19 mouse cellular contexts compared by ENCODE assay signal in the genomic region with DNA sequence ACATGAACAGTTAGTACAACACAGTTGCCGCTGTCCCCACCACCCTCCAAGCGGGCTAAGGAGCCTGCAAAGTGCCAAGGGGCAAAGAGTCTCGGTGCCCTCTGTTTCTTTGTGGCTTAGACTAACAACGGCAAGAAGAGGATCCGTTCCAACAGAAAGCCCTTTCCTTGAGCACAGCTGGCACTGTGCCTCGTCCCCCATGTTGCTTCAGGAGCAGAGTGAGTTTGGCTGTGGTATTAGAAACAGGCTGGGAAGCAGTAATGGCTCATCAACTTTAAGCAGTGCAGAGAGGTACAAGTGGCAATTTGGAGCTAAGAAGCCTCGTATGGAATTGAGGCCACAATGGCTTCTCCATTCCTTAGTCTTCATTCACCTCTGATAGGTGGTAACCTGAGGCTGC. TPM values are rescaled to one million over a fixed set of nuclear protein-coding genes. Genes with fewer than 3 reads are reported as not detected.
DNase-seq lines count a peak whose midpoint lies in the region; ATAC-seq and TF ChIP-seq lines count a peak whose summit lies in the region.
"Had no signal": no experiment of that assay in that cellular context is flagged by ENCODE, and none has a peak within 500 bp of the region (broad histone marks: within the 10 kb centered on the region; RNA-seq: fewer than 3 reads in every experiment).

No protein-coding gene starts in this region.

- no peaks in the 10 kb centered on the region for H3K4me1 ChIP-seq in cerebellum, adult 2 months (ENCODE audit: control insufficient read depth, insufficient read depth, low read length)
- no peaks in the 10 kb centered on the region for H3K4me1 ChIP-seq in hindbrain, postnatal 0 days (ENCODE audit: insufficient read depth, low read length)
- peaks cover 28% of the 10 kb centered on the region for H3K4me1 ChIP-seq in hindbrain, embryonic 10.5 days (replicated peaks)
- H3K4me1 ChIP-seq in midbrain, embryonic 14.5 days (ENCODE audit: control insufficient read depth, insufficient read depth, low read length) = no peaks in the 10 kb centered on the region; the same call in 1 of the 2 replicates
- peaks cover 25% of the 10 kb centered on the region for H3K4me1 ChIP-seq in midbrain, embryonic 10.5 days
- H3K4me1 ChIP-seq: limb, embryonic 15.5 days had no signal

- no peaks in the 10 kb centered on the region for H3K27me3 ChIP-seq in cerebellum, adult 2 months (ENCODE audit: control insufficient read depth, insufficient read depth, low read length)
- no peaks in the 10 kb centered on the region for H3K27me3 ChIP-seq in hindbrain, postnatal 0 days (ENCODE audit: insufficient read depth, low read length)
- peaks cover 25% of the 10 kb centered on the region for H3K27me3 ChIP-seq in hindbrain, embryonic 10.5 days (ENCODE audit: insufficient read depth, poor library complexity, severe bottlenecking)
- no peaks in the 10 kb centered on the region for H3K27me3 ChIP-seq in midbrain, embryonic 14.5 days (ENCODE audit: control insufficient read depth, insufficient read depth, low read length)
- H3K27me3 ChIP-seq in midbrain, embryonic 10.5 days (ENCODE audit: low read depth, poor library complexity, severe bottlenecking) = peaks cover 17% of the 10 kb centered on the region
- H3K27me3 ChIP-seq: kidney, embryonic 15.5 days; limb, embryonic 15.5 days had no signal

- H3K9me3 ChIP-seq in hindbrain, postnatal 0 days (ENCODE audit: low read length) = no peaks in the 10 kb centered on the region
- no peaks in the 10 kb centered on the region for H3K9me3 ChIP-seq in hindbrain, embryonic 10.5 days
- H3K9me3 ChIP-seq in midbrain, embryonic 14.5 days (ENCODE audit: control insufficient read depth, low read length) = no peaks in the 10 kb centered on the region
- H3K9me3 ChIP-seq in midbrain, embryonic 10.5 days (replicated peaks) = no peaks in the 10 kb centered on the region; the same call in 1 of the 2 replicates
- H3K9me3 ChIP-seq: kidney, embryonic 15.5 days; limb, embryonic 15.5 days had no signal

- DNase-seq in cerebellum, postnatal 25 days = peak; percentile 31 to 58
- DNase-seq in cerebellum, adult 2 months = no peak
- peak; percentile 75 for DNase-seq in hindbrain, postnatal 0 days (ENCODE audit: low spot score)
- no peak for DNase-seq in hindbrain, embryonic 10.5 days (ENCODE audit: low spot score)
- peak; percentile 36 for DNase-seq in midbrain, embryonic 14.5 days
- DNase-seq in midbrain, embryonic 10.5 days (ENCODE audit: low spot score) = no peak
- DNase-seq in brain, adult 2 months (ENCODE audit: low read depth, low spot score) = peak; percentile 47
- DNase-seq in urinary bladder, postnatal 36 days (ENCODE audit: low spot score in 2 of 2) = no peak
- DNase-seq: adrenal gland, adult 8-10 months; B cell, adult 2 months; heart, postnatal 10 days; liver, postnatal 0 days; thymus, adult 18-20 months had no signal

- no peak overlapping the region for H3K4me2 ChIP-seq in hindbrain, postnatal 0 days (ENCODE audit: low read depth, low read length)
- no peak overlapping the region for H3K4me2 ChIP-seq in midbrain, embryonic 14.5 days (ENCODE audit: low read length)
- H3K4me2 ChIP-seq: kidney, embryonic 15.5 days; limb, embryonic 15.5 days; midbrain, embryonic 12.5 days had no signal

- no peak overlapping the region for H3K4me3 ChIP-seq in cerebellum, adult 2 months (replicated peaks; ENCODE audit: insufficient read depth, low read depth, low read length)
- H3K4me3 ChIP-seq in hindbrain, postnatal 0 days (ENCODE audit: low read length) = no peak overlapping the region
- no peak overlapping the region for H3K4me3 ChIP-seq in hindbrain, embryonic 10.5 days
- H3K4me3 ChIP-seq in midbrain, embryonic 14.5 days (replicated peaks; ENCODE audit: low read depth, low read length) = no peak overlapping the region
- no peak overlapping the region for H3K4me3 ChIP-seq in midbrain, embryonic 10.5 days
- H3K4me3 ChIP-seq: kidney, embryonic 15.5 days; left cerebral cortex, adult 2 months; limb, embryonic 15.5 days; midbrain, embryonic 12.5 days had no signal

- 27% methylated on average over 7 of the region's 7 CpGs for WGBS in cerebellum, adult 2 months
- 33% methylated on average over 7 of the region's 7 CpGs for WGBS in hindbrain, postnatal 0 days
- 75% methylated on average over 7 of the region's 7 CpGs for WGBS in hindbrain, embryonic 10.5 days
- 75% methylated on average over 7 of the region's 7 CpGs for WGBS in midbrain, embryonic 14.5 days
- WGBS in midbrain, embryonic 10.5 days = 91% methylated on average over 7 of the region's 7 CpGs

- no peak for TF ChIP-seq POLR2A in cerebellum, adult 2 months (IDR thresholded peaks at IDR 0.05; ENCODE audit: borderline replicate concordance, insufficient read depth, low read length)

- ATAC-seq in hindbrain, postnatal 0 days = no peak
- no peak for ATAC-seq in midbrain, embryonic 14.5 days (ENCODE audit: low FRiP score, low TSS enrichment)
- ATAC-seq: liver, postnatal 0 days had no signal

- H3K27ac ChIP-seq in cerebellum, adult 2 months (ENCODE audit: insufficient read depth, low read length) = no peak overlapping the region
- H3K27ac ChIP-seq in hindbrain, postnatal 0 days = no peak overlapping the region
- no peak overlapping the region for H3K27ac ChIP-seq in hindbrain, embryonic 10.5 days
- no peak overlapping the region for H3K27ac ChIP-seq in midbrain, embryonic 14.5 days (replicated peaks; ENCODE audit: low read depth, low read length)
- H3K27ac ChIP-seq in midbrain, embryonic 10.5 days (replicated peaks) = no peak overlapping the region
- H3K27ac ChIP-seq: kidney, embryonic 15.5 days; left cerebral cortex, adult 2 months; limb, embryonic 15.5 days; midbrain, embryonic 12.5 days had no signal

- TF ChIP-seq CTCF in cerebellum, adult 2 months (IDR thresholded peaks at IDR 0.05; ENCODE audit: borderline replicate concordance, insufficient read depth, low read depth, low read length) = no peak
- TF ChIP-seq CTCF in hindbrain, postnatal 0 days (IDR thresholded peaks at IDR 0.05; ENCODE audit: low read depth) = no peak

- no peaks in the 10 kb centered on the region for H3K36me3 ChIP-seq in hindbrain, postnatal 0 days (ENCODE audit: insufficient read depth, low read length)
- no peaks in the 10 kb centered on the region for H3K36me3 ChIP-seq in hindbrain, embryonic 10.5 days
- H3K36me3 ChIP-seq in midbrain, embryonic 14.5 days (ENCODE audit: control insufficient read depth, insufficient read depth, low read length) = no peaks in the 10 kb centered on the region
- no peaks in the 10 kb centered on the region for H3K36me3 ChIP-seq in midbrain, embryonic 10.5 days
- H3K36me3 ChIP-seq: kidney, embryonic 15.5 days; limb, embryonic 15.5 days; midbrain, embryonic 12.5 days had no signal

- no peak overlapping the region for H3K9ac ChIP-seq in hindbrain, postnatal 0 days (replicated peaks; ENCODE audit: low read length)
- no peak overlapping the region for H3K9ac ChIP-seq in midbrain, embryonic 14.5 days (replicated peaks; ENCODE audit: low read length)
- H3K9ac ChIP-seq: kidney, embryonic 15.5 days; limb, embryonic 15.5 days; liver, postnatal 0 days; midbrain, embryonic 12.5 days had no signal

RNA-seq across cellular contexts. Expression of gene Syt6, which starts 35.9 kb away (rescaled TPM):
- polyA plus RNA-seq in cerebellum, adult 2 months (2012; rRNA removed) = 11.7 and 12.3 TPM in 2 replicates
- 32.6 and 43.6 TPM in 2 replicates for total RNA-seq in hindbrain, postnatal 0 days (2014; rRNA removed)
- polyA plus RNA-seq in hindbrain, postnatal 0 days (2015; fragmentation: Nextera tagmentation; extraction: Ambion mirVana) = 9.1 and 10.1 TPM in 2 replicates
- polyA plus RNA-seq in hindbrain, embryonic 10.5 days (2016; fragmentation: Nextera tagmentation; extraction: Ambion mirVana) = 1.5 and 2.0 TPM in 2 replicates
- 21.1 and 22.8 TPM in 2 replicates for polyA plus RNA-seq in midbrain, embryonic 14.5 days (2014; fragmentation: Nextera tagmentation; extraction: Ambion mirVana)
- 0.74 and 2.3 TPM in 2 replicates for polyA plus RNA-seq in midbrain, embryonic 10.5 days (2016; fragmentation: Nextera tagmentation; extraction: Ambion mirVana)
- total RNA-seq: adrenal gland, adult 8-10 months; gastrocnemius, adult 8-10 months; heart, adult 8-10 months; heart, postnatal 10 days had no signal
- polyA plus RNA-seq: liver, postnatal 0 days had no signal

Comparison
In these comparisons a context has a peak if more than half of its experiments do, and no peak if none do; other contexts are left out.
1. DNase-seq: peak in cerebellum, postnatal 25 days (2 of 2), hindbrain, postnatal 0 days (single experiment), midbrain, embryonic 14.5 days (single experiment) and brain, adult 2 months (single experiment); none in cerebellum, adult 2 months (0 of 2), hindbrain, embryonic 10.5 days (single experiment), midbrain, embryonic 10.5 days (single experiment) and urinary bladder, postnatal 36 days (0 of 2).